Mouse (Mus musculus) midbrain, embryonic 10.5 days (tissue): ENCODE results near the gene Ice2. TPM values are rescaled to one million over a fixed set of nuclear protein-coding genes. Genes with fewer than 3 reads are reported as not detected.

Source experiments
- DNase-seq: peaks from one replicate; pipeline ENCODE4 v3.0.0-alpha.2; 2017; ENCODE audit warnings: low spot score
- H3K27ac ChIP-seq: fragments of 300-500 bp; sonication (generic); replicated peaks from 2 replicates; pipeline ENCODE4 v1.5.1; 2016; ENCODE audit warnings: mild to moderate bottlenecking
- H3K27me3 ChIP-seq: fragments of 300-500 bp; sonication (generic); 2 replicates; pipeline ENCODE4 v1.6.1; 2016; ENCODE audit warnings: low read depth, mild to moderate bottlenecking; ENCODE audit not compliant: poor library complexity, severe bottlenecking
- H3K36me3 ChIP-seq: fragments of 300-500 bp; sonication (generic); 2 replicates; pipeline ENCODE4 v1.6.1; 2016; ENCODE audit warnings: mild to moderate bottlenecking, moderate library complexity
- H3K4me1 ChIP-seq: fragments of 300-500 bp; sonication (generic); 2 replicates; pipeline ENCODE4 v1.6.1; 2016
- H3K4me3 ChIP-seq: fragments of 300-500 bp; sonication (generic); 2 replicates; pipeline ENCODE4 v1.5.1; 2016; ENCODE audit warnings: mild to moderate bottlenecking, moderate library complexity
- H3K9me3 ChIP-seq: fragments of 300-500 bp; sonication (generic); replicated peaks from 2 replicates; pipeline ENCODE4 v1.6.1; 2016; ENCODE audit warnings: mild to moderate bottlenecking
- WGBS: fragments of 180-500 bp; shearing (Covaris S2); methylation state at CpG from one replicate; pipeline ENCODE4 v1.1.7; 2016; 5-methylcytosine and 5-hydroxymethylcytosine counted together
- polyA plus RNA-seq: library from polyadenylated mRNA; unstranded; fragments of >200 nt; fragmentation: Nextera tagmentation; extraction: Ambion mirVana; gene quantifications from 2 replicates; pipeline ENCODE4 v1.2.1, GENCODE M21; 2016

Gene Ice2
- polyA plus RNA-seq, 1 experiment from 2014 or later = 23.2 TPM

DNA sequence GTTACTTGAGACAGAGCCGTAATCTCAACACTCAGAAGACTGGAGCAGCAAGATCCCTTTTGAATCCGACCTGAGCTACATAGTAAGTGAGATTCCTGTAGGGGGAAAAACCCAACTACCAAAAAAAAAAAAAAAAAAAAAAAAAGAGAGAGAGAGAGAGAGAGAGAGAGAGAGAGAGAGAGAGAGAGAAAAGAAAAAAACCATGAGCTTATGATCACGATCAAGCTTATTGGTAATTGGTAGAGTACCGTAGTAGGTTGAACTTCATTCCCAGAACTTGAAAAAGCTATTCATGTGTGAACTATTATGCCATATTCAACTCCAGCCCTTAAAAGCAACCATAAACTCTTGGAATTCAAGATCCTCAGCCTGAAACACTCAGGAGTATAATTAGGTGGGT is 57.0 kb downstream of the Ice2 start:
- no peaks in the 10 kb centered on the region for H3K36me3 ChIP-seq
- 74% methylated on average over 4 of the region's 4 CpGs for WGBS
- DNase-seq = no peak
- H3K9me3 ChIP-seq = no peaks in the 10 kb centered on the region
- no peak overlapping the region for H3K4me3 ChIP-seq
- H3K27ac ChIP-seq = no peak overlapping the region
- H3K27me3 ChIP-seq = peaks cover 54% of the 10 kb centered on the region
- peaks cover 32% of the 10 kb centered on the region for H3K4me1 ChIP-seq

GRCm38 (mm10) chr9:69455391-69455790 is 57.7 kb downstream of the Ice2 start:
- no peak for DNase-seq
- H3K27ac ChIP-seq = no peak overlapping the region
- H3K4me1 ChIP-seq = peaks cover 32% of the 10 kb centered on the region
- peaks cover 54% of the 10 kb centered on the region for H3K27me3 ChIP-seq
- H3K36me3 ChIP-seq = no peaks in the 10 kb centered on the region
- no peak overlapping the region for H3K4me3 ChIP-seq
- WGBS = 87% methylated on average over 4 of the region's 4 CpGs
- H3K9me3 ChIP-seq = no peaks in the 10 kb centered on the region

DNA sequence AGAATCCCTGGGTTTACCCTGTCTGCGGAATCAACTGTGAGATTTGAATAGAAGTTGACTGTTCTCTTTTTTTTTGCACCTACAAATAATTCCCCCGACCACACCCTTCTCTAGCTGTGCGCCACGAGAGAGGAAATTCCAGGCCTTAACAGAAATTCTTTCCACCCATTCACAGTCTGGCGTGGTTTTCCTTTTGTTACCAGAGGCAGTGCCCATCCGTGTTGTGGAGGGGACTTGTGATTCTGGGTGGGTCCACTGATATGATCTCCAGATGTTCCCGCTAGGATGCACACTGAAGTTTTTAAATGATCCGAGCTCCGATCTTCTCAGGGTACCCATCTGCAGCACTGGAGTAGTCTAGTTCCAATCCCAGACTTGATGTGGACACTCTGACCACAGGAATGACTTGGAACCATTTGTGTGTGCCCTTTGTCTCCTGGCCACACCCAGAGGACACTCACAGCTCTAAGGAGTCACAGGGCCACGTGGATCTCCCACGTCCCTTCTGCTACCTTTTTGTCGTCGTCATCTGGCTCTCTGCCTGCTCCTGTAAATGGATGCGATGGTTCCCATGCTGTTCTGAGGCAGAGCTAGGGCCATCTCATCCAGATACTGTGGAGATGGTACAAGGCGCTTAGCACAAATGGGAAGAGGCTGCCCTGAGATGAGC is 58.8 kb downstream of the Ice2 start:
- Histone ChIP-seq H3K27me3 (peaks cover 54% of the 10 kb centered on the region), H3K9me3 (no peaks in the 10 kb centered on the region), H3K4me3 (no peak overlapping the region), H3K4me1 (peaks cover 32% of the 10 kb centered on the region), H3K27ac (no peak overlapping the region), H3K36me3 (no peaks in the 10 kb centered on the region)
- 89% methylated on average over 15 of the region's 15 CpGs for WGBS
- DNase-seq = no peak

- Histone ChIP-seq H3K27ac (no peak overlapping the region), H3K4me1 (peaks cover 32% of the 10 kb centered on the region)
- WGBS = 96% methylated on average over 3 of the region's 3 CpGs
These were observed 59.4 kb downstream of the Ice2 start for GRCm38 (mm10) chr9:69457143-69457542.

GRCm38 (mm10) chr9:69457747-69458625 is 60.3 kb downstream of the Ice2 start:
- DNase-seq = no peak
- Histone ChIP-seq H3K36me3 (no peaks in the 10 kb centered on the region), H3K9me3 (no peaks in the 10 kb centered on the region), H3K4me1 (peaks cover 31% of the 10 kb centered on the region), H3K27ac (peak overlapping the region; percentile 23; the same call in 1 of the 2 replicates), H3K27me3 (peaks cover 42% of the 10 kb centered on the region), H3K4me3 (no peak overlapping the region)
- WGBS = 77% methylated on average over 14 of the region's 14 CpGs

More at GRCm38 (mm10) chr9:69457143-69457542, 59.4 kb downstream of the Ice2 start:
- no peak overlapping the region for H3K4me3 ChIP-seq
- H3K27me3 ChIP-seq = peaks cover 51% of the 10 kb centered on the region
- H3K9me3 ChIP-seq = no peaks in the 10 kb centered on the region
- no peaks in the 10 kb centered on the region for H3K36me3 ChIP-seq
- no peak for DNase-seq

DNA sequence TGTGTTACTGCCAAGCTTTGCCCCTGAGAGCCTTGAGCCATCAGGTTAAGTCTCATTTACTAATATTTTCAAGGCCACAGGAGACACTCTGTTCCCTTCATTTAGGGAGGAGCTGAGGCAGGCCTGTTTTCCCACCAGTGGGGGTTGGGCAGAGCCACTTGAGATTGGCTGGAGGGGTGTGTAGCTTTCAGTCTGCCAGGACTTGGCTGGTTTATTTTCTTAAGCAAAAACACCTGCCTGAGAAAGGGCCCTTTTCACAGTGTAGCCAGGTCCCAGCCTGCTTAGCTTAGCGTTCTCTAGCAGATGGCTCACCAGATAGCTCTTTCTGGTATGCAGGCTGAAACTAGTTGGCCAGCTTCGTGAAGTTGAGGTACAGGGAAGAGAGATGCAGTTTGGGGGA is 61.3 kb downstream of the Ice2 start:
- no peak for DNase-seq
- 67% methylated on average over 2 of the region's 2 CpGs for WGBS
- peaks cover 21% of the 10 kb centered on the region for H3K4me1 ChIP-seq

DNA sequence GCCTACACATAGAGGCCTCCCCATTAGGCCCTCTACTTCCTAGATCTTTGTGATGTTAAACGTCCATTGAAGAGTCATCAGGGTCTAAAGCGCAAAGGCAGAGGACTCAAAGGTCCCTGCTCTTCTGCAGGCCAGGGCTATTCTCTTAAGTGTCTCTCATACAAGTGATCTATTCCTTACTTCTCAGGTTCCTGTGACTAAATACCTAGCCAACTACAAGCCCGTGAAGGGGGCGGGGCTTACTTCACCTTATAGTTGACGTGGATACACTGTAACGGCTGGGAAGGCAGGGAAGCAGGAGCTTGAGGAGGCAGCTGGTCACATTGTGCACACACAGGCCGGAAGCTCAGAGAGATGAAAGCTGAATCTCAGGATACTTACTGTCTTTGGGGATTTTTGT is 62.2 kb downstream of the Ice2 start:
- 92% methylated on average over 7 of the region's 7 CpGs for WGBS
- peaks cover 17% of the 10 kb centered on the region for H3K4me1 ChIP-seq
- no peak for DNase-seq
- H3K27ac ChIP-seq = no peak overlapping the region
- H3K27me3 ChIP-seq = peaks cover 23% of the 10 kb centered on the region
- H3K4me3 ChIP-seq = no peak overlapping the region
- H3K36me3 ChIP-seq = no peaks in the 10 kb centered on the region
- H3K9me3 ChIP-seq = no peaks in the 10 kb centered on the region

More for the DNA sequence above, 61.3 kb downstream of the Ice2 start:
- H3K27me3 ChIP-seq = peaks cover 32% of the 10 kb centered on the region
- H3K4me3 ChIP-seq = no peak overlapping the region
- H3K27ac ChIP-seq = no peak overlapping the region
- H3K9me3 ChIP-seq = no peaks in the 10 kb centered on the region
- H3K36me3 ChIP-seq = no peaks in the 10 kb centered on the region

DNA sequence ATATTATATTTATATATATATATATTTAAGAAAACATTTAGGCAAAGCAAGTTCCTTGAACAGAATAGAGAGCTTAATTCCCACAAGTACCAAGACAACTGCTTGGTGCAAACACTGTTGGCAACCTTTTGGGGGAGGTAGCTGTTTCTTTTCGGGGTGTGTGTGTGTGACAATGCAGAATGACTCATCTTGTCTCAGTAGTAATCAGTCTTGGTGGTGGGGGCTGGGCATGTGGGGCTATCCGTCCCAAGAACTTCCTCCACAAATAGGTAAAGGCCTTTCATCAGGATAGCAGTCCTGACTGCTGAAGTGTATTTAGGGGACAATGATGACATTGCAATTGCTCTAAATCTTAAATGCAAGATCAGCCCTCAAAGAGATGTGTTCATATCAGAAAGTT is 65.3 kb downstream of the Ice2 start:
- WGBS = 83% methylated on average over 2 of the region's 2 CpGs
- peaks cover 18% of the 10 kb centered on the region for H3K4me1 ChIP-seq
- no peak for DNase-seq
- no peak overlapping the region for H3K4me3 ChIP-seq
- no peaks in the 10 kb centered on the region for H3K27me3 ChIP-seq
- H3K36me3 ChIP-seq = no peaks in the 10 kb centered on the region
- H3K27ac ChIP-seq = no peak overlapping the region
- H3K9me3 ChIP-seq = no peaks in the 10 kb centered on the region

- H3K27ac ChIP-seq = no peak overlapping the region
- H3K27me3 ChIP-seq = no peaks in the 10 kb centered on the region
- no peaks in the 10 kb centered on the region for H3K9me3 ChIP-seq
- no peak overlapping the region for H3K4me3 ChIP-seq
- peaks cover 18% of the 10 kb centered on the region for H3K4me1 ChIP-seq
- no peak for DNase-seq
- WGBS = 86% methylated on average over 6 of the region's 6 CpGs
- H3K36me3 ChIP-seq = no peaks in the 10 kb centered on the region
These were observed 66.5 kb downstream of the Ice2 start for GRCm38 (mm10) chr9:69464109-69464756.

DNA sequence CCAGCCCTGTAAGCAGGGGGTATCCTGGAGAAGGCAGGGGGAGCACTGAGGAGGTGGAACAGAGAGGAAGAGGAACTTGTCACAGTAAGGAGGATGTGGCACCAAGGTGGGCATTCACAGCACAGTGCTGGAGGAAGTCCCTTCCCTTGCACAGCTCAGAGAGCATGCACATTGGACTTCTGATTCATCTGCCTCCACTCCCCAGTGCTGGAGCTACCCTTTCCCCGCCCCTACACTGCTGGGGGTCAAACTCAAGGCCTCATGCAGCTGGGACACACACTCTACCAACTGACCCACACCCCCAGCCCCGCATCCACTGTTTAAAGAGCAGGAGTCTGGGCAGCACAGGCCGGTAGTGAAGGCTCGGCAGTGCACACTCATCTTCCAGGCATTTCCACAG is 68.4 kb downstream of the Ice2 start:
- Histone ChIP-seq H3K4me3 (no peak overlapping the region), H3K4me1 (peaks cover 31% of the 10 kb centered on the region), H3K27ac (no peak overlapping the region), H3K36me3 (no peaks in the 10 kb centered on the region), H3K27me3 (peaks cover 11% of the 10 kb centered on the region), H3K9me3 (no peaks in the 10 kb centered on the region)
- no peak for DNase-seq
- WGBS = 69% methylated on average over 4 of the region's 4 CpGs

- no peak overlapping the region for H3K27ac ChIP-seq
- 83% methylated on average over 10 of the region's 10 CpGs for WGBS
- H3K36me3 ChIP-seq = no peaks in the 10 kb centered on the region
- peaks cover 31% of the 10 kb centered on the region for H3K4me1 ChIP-seq
- no peak overlapping the region for H3K4me3 ChIP-seq
- no peak for DNase-seq
- peaks cover 11% of the 10 kb centered on the region for H3K27me3 ChIP-seq
- H3K9me3 ChIP-seq = no peaks in the 10 kb centered on the region
These were observed 69.7 kb downstream of the Ice2 start for GRCm38 (mm10) chr9:69467310-69467939.

GRCm38 (mm10) chr9:69468991-69469390 is 71.3 kb downstream of the Ice2 start:
- peak; percentile 72 for DNase-seq
- Histone ChIP-seq H3K4me3 (0 out of 2 replicates have a peak overlapping the region, but pooled peaks have one; percentile 14), H3K4me1 (peaks cover 31% of the 10 kb centered on the region), H3K36me3 (no peaks in the 10 kb centered on the region), H3K9me3 (no peaks in the 10 kb centered on the region), H3K27me3 (peaks cover 11% of the 10 kb centered on the region), H3K27ac (no peak overlapping the region; the same call in 1 of the 2 replicates)
- WGBS = 8% methylated on average over 9 of the region's 9 CpGs
